Mouse (Mus musculus): ENCODE results near the gene Plcg1.

The Plcg1 gene

DNA sequence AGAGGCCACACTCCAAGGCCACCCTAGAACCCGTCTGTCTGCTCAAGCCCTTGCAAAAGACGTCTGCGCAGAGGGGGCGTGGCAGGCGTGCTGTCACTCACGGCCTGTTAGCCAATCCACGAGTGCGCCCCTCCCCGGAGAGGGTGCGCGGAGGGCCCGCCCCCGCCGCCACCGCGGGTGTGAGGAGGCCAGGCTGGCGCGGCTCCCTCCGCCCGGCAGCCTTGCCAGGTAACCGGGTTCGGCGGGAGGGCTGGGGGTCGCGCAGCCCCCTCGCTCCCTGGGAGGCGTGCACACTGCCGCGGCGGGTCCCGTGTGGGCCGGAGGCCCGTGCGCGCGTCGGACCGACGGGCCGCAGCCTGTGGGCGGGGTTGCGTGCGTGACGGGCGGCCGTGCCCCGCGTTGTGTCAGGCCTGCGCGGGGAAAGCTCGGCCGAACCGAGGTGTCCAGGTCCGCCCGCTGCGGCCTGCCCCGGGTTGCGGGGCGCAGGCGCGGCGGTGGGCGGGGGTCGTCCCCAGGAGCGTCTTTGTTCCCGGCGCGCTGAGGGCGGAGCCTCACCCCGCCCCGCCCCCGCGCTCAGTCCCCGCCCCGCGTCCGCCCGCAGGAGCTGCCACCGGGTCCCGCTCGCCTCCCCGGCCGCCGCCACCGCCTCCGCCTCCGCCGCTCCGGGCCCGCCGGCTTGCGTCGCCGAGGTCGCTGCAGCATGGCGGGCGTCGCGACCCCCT lies at the start of gene Plcg1:
TSS of gene Plcg1 (plus strand) at position 184 of the 722 bp plus-strand sequence.
- DNase-seq (ENCODE audit: low spot score) = peak; percentile 95

DNA sequence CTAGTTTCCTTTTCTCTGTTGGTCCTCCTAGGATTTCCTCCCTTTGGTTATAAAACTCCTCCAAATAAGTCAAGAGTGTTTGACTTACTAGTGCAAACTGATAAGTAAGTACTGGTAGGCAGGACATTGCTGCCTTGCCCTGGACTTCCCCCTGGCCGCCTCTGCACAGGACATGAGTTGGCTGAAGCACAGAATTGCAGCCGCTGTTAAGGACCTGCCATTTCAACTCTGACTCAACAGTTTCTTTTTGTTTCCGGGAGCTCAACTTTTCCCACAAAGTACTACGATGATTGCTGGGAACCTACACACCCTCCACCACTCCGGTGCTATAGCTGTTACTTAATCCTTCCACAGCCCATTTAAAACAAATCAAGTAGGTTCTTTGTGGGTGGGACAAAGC lies 30.8 kb upstream of the Plcg1 start:
- DNase-seq (ENCODE audit: low spot score) = peak; percentile 55

DNA sequence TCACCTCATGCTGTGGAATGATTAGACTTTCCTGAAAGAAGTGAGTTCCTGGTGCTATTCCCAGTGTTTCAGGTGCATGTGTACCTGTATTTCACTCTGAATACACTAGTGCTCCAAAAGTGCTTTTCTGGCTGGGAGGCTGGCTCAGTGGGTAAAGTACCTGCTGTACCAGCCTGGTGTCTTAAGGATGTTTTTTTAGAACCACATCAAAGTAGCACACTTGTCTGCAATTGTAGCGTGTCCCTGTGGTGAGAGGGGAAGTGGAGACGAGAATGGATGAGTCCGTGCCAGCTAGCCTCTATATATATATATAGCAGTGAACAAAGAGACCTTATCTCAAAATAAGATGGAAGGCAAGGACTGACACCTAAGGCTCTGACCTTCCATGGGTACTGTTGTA lies 29.5 kb upstream of the Plcg1 start:
- no peak for DNase-seq (ENCODE audit: low spot score)

DNA sequence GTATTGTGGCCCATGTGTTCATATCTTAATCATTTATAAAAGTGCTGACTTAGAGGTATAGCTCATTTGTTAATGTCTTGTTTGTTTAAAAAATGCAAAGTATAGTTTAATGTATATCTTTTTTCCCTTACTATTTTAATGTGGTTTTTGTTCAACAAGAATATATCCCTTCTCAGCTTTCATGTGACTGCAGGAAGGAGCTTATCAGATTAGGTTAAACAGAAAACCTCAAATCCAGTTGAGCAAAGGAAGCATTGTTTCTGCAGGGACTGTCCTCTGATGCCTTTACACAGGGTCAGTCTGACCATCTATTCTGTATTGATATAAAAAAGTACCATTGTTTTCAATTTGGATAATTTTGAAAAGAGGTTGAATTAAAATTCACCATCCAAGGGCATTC lies 28.3 kb upstream of the Plcg1 start:
- no peak for DNase-seq (ENCODE audit: low spot score)

DNA sequence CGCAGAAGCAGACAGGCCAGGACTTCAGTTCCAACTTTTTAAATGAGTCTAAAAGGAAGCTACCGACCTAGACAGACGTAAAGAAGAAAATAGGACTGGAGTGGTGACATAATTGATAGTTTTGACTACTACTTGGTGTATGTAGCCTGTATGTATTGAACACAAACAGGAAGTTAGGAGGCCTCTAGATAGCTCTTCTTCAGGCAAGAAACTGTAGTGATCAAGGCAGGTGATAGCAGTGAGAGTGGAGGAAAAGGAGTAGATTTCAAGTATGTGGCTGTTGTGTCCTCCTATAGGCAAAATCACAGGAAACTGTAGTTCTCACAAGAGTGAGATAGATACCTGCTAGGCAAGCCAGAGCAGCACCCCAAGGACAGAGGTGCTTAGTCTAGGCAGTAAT lies 23.4 kb upstream of the Plcg1 start:
- no peak for DNase-seq (ENCODE audit: low spot score)

DNA sequence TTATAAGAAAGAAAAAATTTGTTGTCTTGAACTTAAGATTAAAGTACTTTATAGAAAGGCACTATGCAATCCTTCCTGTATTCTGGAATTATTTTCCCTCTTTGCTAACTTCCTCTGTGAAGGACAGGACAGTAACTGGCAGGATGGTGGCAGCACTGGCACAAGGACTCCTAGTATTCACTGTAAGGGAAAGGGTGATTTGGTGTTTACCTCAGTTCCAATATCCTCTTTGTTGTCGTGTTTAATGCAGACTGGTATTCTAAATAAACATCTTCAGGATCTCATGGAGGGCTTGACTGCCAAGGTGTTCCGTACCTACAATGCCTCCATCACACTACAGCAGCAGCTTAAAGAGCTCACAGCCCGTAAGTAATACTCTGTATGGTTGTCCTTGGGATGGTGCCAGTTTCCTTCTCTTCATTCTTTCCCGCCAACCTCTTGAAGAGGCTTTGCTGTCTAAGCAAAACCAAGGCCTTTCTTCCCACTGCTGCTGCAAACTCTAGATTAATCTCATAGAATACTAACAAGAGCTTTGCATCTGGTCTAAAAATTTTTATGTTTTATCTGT lies 15.6 kb upstream of the Plcg1 start:
- no peak for DNase-seq (ENCODE audit: low spot score)

DNA sequence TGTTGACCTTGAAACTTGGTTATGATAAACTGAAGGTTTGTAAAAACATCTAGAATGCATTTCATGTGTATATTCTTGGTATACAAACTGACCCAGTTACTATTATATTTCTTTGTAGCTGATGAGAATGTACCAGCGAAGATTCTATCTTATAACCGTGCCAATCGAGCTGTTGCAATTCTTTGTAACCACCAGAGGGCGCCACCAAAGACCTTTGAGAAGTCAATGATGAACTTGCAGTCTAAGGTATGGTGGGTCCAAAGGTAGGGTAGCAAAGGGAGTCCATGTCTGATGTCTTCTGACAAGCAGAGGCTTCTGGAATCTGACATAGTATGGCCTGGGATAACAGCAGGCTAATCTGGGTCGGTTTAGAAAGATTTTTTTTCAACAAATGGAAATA lies 13.8 kb upstream of the Plcg1 start:
- DNase-seq (ENCODE audit: low spot score) = no peak

DNA sequence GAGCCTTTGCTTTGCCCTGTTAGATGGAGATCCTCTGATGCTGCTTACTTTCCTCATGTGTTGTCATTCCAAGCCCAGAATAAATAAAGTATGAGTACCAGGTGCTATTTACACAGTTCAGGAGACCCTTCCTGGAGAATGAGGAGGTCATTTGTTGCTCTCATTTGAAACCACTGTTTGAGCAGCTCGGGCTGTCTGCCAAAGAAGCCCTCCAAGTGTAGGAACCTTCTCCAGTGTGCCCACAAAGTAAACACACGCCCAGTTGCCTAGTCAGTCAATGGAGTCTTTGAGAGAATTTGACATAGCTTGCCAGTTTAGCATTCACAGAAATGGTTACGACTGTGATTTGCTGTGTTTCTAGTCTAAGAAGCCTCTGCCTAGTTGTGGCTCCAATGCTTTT lies 12.3 kb upstream of the Plcg1 start:
- DNase-seq (ENCODE audit: low spot score) = no peak

DNA sequence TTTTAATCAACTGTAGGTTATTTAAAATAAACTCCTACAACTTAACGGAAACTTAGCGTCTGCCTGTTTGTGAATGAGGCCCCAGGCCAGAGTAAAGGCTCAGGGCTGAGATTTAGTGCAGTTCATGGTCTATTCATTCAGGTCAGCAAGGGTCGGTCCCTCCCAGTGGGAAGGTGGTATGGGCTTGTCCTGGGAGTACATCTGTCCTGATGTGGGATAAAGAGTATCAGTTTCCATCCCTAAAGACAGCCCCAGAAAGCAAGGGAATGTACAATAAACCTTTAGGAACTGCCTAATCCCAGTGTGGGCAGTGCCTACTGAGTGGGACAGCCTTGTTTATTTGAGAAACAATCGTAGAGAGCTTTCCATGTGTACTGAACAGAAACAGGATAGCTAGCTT lies 8.4 kb upstream of the Plcg1 start:
- DNase-seq (ENCODE audit: low spot score) = no peak

DNA sequence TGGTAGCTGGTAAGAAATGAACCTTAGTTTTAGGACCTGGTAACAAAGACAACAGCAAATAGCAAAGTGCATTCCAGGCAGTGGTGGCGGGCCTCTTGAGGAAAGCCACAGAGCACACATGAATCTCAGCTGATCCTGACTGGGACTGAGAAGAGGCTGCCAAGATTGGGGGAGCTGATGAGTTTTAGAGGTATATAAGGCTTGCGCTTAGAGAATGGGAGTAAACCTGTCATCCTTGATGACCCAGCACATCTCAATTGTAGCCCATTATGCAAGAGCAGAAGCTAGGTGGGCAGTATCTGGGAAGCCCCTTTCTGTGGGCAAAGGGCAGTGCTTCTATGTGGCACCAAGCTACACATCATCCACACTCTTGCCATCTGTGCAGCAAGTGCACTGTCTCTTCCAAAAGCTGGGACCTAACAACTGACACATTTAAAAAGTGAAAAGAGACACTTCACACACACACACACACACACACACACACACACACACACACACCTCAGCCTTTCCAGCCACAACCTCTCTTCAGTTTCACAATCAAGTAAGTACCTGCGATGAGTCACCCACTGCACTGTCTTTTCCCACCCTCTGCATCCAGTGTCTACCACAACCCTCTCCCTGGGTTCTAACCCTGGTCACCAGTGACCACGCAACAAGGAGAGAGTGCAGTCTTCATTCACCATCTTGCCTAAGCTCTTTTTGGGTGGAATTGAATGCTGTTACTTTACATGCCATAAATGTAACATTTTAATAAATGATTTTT lies 7.3 kb upstream of the Plcg1 start:
- no peak for DNase-seq (ENCODE audit: low spot score)

DNA sequence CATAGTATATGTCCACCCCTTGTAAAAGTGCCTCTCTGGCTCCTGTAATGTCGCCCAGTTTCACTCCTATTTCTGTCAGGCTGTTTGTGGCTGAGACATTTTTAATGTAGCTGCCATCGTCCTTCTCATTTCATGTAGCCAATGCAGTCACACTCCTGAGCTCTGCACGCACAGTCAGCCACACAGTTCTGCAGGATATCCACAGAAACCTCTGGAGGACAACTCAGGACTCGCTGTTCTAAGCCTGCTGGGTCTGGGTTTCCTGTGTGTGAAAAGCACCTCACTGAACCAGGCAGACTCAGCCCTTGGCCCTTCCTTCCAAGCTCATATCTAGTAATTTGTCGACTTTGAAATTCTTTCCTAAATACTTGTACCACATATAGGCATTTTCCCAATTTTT lies 6.6 kb upstream of the Plcg1 start:
- no peak for DNase-seq (ENCODE audit: low spot score)

DNA sequence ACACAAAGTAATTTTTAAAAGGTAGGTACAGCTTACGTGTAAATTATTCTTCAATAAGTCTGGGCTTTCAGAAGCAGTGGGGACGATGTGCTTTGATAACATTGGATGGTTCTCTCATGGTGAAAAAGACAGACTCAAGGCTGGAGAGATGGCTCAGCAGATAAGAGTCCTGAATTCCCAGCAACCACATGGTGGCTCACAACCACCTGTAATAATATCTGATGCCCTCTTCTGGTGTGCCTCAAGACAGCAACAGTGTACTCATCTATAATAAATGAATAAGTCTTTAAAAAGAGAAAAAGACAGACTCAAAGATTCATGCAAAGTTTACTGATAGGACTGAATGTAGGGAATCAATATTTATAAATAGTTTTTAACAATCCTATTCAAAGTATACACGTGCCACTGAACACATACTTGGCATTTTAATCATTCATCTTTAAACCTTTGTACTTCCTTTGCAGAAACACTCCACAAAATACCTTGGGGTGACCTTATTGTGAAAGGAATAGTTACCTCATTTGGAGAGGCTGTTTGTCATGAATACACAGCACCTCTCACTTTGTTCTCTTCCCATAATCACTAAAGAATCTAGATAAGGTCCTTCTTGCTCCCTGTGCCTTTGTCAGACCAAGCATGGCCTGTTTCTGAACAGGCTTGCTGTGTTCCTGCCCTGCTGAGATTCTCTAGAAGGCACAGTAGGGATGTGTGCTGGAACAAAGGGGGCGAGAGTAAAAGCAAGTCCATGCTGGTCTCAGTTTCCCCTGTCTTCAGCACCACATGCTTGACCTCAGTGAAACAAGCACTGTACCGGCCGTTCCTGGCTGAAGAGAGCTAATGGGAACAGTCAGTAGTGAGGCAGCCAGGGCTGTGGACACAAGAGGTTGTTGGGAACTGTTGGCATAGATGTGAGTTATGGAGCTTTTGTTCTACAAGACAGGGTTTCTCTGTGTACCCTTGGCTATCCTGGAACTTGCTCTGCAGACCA lies 4.9 kb upstream of the Plcg1 start:
- DNase-seq (ENCODE audit: low spot score) = no peak

DNA sequence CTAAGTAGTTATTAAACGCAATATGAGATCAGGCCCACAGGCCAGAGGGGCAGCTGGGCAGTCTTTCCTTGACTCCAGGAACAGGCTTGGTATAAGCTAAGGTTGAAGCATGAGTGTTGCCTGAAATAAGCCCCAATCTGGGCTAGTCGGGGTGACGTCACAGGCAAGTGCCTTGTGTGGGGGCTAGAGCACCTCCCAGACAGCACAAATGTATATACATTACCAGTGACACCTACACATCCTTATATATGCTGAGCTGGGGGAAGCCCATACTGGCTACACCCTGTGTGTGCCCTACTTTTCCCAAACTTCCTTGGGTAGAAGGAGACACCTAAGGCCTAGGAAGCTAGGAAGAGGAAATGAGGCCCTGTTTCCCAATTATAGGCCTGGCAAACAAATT lies 2.1 kb upstream of the Plcg1 start:
- DNase-seq (ENCODE audit: low spot score) = no peak

DNA sequence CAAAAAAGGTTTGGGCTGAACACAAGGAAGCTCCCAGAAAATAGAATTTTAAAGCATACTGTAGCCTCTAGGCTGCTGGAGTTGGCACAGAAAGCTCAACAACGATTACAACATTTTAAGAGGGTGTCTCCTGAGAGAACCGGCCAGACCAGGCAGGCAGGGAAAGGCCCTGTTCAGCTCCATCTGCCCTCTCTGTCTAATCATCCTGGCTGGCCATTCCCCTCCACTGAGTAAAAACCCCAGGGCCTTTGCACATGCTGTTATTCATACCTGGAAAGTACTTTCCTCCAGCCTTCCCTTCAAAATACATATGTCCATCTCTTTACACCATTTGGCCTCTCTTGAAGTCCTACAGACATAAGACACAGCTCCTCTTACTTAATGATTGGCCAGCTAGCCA lies 1.7 kb upstream of the Plcg1 start:
- peak; percentile 47 for DNase-seq (ENCODE audit: low spot score)

DNA sequence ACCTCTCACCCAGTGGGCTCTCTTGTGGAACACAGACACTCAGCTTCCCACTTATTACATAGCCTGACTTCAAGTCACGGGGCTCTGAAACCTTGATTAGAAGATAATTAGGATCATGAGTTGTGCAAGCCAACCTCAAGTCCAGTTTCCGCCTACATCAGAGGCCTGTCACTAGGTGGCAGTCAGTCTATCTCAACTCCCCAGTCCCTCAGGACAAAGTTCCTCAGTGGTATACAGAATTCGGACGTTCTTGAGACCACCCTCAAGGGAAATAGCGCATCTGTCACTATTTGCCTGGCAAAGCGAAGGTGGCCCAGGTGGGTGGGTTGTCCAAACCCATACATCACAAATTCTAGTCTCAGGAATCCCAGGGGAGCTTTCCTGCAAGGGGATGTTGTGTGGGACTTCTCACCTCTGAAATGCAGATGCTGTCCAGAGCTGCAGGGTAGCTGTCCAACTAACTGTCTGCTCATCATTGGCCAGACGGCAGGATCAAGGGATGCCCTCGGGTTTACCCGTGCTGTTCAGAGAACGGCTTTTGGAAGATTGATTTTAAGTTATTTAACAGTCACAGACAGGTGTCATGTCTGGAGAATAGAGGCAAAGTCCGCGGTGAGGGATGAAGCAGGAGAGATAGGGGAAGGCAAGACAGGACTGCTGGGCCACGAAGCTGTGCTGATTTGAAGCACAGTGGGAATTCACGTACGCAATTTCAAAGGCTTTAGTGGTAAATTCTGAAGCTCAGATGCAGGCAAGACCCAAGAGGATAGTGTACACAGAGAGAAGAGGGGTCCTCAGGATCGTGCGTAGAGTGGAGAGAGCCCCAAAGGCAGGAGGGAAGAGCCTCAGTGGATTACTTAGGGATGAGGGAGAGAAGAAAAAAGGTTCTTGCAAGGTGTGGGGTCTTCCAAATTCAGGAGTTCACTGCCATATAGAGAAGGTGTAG lies 976 bp upstream of the Plcg1 start:
- DNase-seq (ENCODE audit: low spot score) = no peak

DNA sequence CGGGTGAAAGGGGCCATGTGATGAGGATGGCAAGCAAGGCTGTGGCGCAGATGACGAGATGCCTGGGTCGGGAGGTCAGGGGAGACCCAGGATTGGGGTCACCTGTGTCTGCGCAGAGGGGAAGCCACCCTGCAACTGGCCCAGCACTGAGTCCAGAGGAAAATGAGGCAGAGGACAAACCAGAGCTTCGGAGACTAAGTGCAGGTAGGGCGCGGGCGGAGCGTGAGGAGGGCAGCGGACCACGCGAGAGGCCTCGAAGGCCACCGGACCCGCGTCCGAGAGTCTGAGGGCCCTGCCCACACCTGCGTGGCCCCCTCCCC lies 343 bp upstream of the Plcg1 start:
- DNase-seq (ENCODE audit: low spot score) = no peak

DNA sequence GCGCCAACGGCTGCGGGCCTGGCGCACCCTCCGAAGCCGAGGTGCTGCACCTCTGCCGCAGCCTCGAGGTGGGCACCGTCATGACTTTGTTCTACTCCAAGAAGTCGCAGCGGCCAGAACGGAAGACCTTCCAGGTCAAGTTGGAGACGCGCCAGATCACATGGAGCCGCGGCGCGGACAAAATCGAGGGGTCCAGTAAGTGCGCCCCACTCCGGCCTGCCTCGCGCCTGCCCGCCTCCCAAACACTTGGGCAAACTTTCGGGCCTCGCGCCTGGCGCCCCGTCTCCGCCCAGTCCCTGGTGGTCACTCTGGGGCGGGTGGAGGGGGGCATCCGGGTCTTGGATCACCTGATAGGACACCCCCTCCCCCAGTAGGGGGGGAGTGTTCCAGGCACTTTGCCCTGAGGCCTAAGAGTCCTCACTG lies 750 bp downstream of the Plcg1 start:
- peak; percentile 59 for DNase-seq (ENCODE audit: low spot score)

DNA sequence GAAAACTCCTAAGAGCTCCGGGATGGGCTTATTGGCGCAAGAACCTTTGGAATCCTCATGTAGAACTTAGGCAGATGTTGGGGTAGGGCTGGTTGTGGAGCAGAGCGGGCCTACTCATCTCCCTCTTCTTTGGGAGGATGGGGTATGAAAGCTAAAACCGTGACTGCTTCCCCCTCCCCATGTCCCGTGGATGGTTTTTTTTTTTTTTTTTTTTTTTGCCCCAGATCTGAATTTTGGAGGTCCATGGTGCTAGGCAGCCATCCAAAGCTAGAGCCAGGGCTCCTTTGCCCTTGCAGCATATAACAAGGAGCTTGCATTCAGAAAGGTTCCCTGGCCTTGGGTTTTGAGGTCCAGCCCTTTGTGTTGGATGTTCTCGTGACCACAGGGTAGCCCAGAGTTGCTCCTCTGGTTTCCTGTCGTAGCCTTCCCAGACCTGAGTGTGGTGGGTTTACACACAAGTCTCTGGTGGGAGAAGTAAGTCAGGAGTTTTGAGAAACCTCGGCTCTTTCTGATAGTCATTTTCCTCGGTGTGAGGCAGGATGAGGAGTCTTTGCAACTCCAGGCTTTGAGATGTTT lies 1.4 kb downstream of the Plcg1 start:
- no peak for DNase-seq (ENCODE audit: low spot score)

DNA sequence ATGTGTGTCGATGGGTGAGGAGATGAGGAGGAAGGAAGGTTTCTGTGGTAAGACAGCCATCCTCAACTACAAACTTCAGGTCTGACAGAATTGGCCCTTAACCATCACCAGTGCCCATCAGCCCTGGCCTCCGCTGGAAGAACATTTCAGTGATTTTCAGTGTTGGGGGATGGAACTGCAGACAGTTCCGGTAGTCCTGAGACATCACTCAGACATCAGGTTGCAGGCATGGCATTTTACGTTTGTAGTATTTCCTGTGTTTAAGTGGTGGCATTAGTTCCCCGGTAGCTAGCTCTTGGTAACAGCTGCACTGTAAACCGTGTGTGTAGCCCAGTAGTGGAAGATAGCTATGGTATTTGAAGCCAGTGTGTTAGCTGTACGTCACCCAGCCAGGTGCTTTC lies 2.0 kb downstream of the Plcg1 start:
- no peak for DNase-seq (ENCODE audit: low spot score)

DNA sequence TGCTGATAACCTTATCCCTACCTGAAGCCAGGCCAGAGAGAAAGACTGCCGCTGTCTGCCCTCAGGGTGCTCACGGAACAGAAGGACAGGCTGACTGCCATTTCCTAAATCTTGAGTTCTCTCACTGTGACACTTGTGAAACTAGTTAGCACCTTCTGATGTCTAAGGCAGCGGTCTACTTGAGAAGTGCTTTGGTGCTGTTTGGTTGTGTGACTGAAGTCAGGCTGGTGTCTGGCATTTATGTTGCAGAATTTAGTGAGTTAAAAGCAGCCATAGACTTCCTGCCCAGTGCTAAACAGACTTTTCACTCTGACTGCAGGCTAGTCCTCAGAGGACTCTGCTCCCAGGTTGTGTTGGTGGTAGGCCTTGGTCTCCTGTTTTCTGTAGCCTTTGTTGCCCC lies 3.2 kb downstream of the Plcg1 start:
- no peak for DNase-seq (ENCODE audit: low spot score)

All from urinary bladder, postnatal 14 days (tissue).